Mouse (Mus musculus) liver, embryonic 14.5 days (tissue): ENCODE measurements around the gene Slc6a18.

ENCODE experiments used
- CTCF ChIP-seq: IDR thresholded peaks from 2 replicates; pipeline ENCODE4 v1.5.1; 2016; ENCODE audit warnings: antibody characterized with exemption, low read depth, control low read depth
- EP300 ChIP-seq: IDR thresholded peaks from 2 replicates; pipeline ENCODE4 v1.6.1; 2016; ENCODE audit warnings: antibody characterized with exemption, low read depth

GRCm38 (mm10) chr13:73618406-73618805 is 59.4 kb downstream of the Slc6a18 start:
- no peak for TF ChIP-seq EP300
- no peak for TF ChIP-seq CTCF
